Mouse (Mus musculus) C2C12 (cell line): ENCODE results near the gene Pde3b.

Source experiments
- CEBPB ChIP-seq: IDR thresholded peaks from one replicate; pipeline ENCODE4 v1.6.1; 2011; ENCODE audit warnings: low read depth, mild to moderate bottlenecking, control low read depth, moderate library complexity
- CTCF ChIP-seq: IDR thresholded peaks from one replicate; pipeline ENCODE4 v1.5.1; 2011; ENCODE audit not compliant: control insufficient read depth, insufficient read depth, insufficient read length
- FOSL1 ChIP-seq: IDR thresholded peaks from one replicate; pipeline ENCODE4 v1.8.0; 2011; ENCODE audit warnings: mild to moderate bottlenecking, low read length; ENCODE audit not compliant: poor library complexity, insufficient read depth, severe bottlenecking
- MAX ChIP-seq: IDR thresholded peaks from one replicate; pipeline ENCODE4 v1.6.1; 2011; ENCODE audit warnings: mild to moderate bottlenecking, control low read depth
- MYOD1 ChIP-seq: IDR thresholded peaks from one replicate; pipeline ENCODE4 v1.6.1; 2011; ENCODE audit warnings: low read depth; ENCODE audit not compliant: control insufficient read depth, insufficient read length
- MYOG ChIP-seq: IDR thresholded peaks from one replicate; pipeline ENCODE4 v1.6.1; 2011; ENCODE audit not compliant: control insufficient read depth, insufficient read length; ENCODE audit errors: extremely low read depth
- USF1 ChIP-seq: IDR thresholded peaks from one replicate; pipeline ENCODE4 v1.6.1; 2011; ENCODE audit warnings: low read depth, mild to moderate bottlenecking, control low read depth, moderate library complexity

DNA sequence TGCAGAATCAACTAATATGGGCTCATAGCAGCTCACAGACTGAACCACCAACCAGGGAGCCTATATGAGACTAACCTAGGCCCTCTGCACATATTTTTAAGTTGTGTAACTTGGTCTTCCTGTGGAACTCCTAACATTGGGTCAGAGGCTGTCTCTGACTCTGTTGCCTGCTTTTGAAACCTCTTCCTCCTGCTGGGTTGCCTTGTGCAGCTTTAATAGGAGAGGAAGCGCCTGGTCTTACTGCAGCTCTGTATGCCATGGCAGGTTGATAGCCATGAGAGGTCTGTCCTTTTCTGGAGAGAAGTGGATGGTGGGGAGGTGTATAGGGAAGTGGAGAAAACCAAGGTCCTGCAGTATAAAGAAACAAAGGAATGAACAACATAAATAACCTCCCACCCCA is 44.8 kb downstream of the Pde3b start:
- TF ChIP-seq CTCF (no peak), MYOG (no peak), MAX (no peak), USF1 (no peak), FOSL1 (no peak), MYOD1 (no peak), CEBPB (no peak)
